Mouse (Mus musculus) thymus, adult 2 months (tissue): ENCODE data around the gene Ints1.

Source experiments
- CTCF ChIP-seq: fragments of 200-500 bp; IDR thresholded peaks from 2 replicates; pipeline ENCODE4 v1.5.1; 2012; ENCODE audit warnings: mild to moderate bottlenecking, control low read depth, low read length, moderate library complexity, borderline replicate concordance; ENCODE audit not compliant: control insufficient read depth, poor library complexity, insufficient read depth; ENCODE audit errors: extremely low read depth
- POLR2A ChIP-seq: fragments of 200-500 bp; IDR thresholded peaks from 2 replicates; pipeline ENCODE4 v1.6.1; 2012; ENCODE audit warnings: mild to moderate bottlenecking, low read length, control low read depth, moderate library complexity; ENCODE audit not compliant: control insufficient read depth, poor library complexity, insufficient read depth; ENCODE audit errors: extremely low read depth

DNA sequence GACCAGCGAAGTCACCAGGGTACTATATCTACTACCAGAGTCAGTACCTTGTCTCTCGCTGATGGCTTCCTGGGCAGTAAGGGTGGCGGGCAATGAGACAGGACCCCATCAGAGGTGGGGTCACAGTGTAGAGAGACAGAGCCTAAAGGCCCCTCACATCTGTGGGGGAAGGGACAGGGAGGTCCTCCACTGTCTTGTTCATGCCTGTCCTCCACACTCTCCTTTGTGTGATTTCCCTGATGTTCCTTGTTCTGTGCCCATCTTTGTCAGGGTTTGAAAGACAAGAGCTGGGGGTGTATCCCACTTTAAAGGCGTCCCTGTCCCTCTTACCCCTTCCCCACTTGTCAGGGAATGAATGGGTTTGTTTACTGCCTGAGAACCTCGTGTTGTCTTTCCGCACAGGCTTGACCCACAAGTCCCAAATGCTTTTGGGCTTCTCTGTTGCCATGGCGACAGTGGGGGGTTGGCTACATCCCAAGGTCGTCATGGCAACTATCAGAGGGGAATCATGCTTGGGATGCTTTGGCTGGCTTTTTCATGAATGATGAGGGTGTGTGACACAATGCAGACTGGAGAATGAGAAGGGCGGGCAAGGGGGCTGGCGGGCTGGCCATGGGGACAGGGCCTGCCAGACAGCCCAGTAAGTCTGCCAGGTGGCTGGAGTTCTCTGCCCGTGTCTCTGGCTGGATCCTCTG, 22.1 kb upstream of the Ints1 start:
- TF ChIP-seq POLR2A (no peak), CTCF (no peak)
